Comparison of ENCODE assay signal across 16 mouse cellular contexts in the genomic region with DNA sequence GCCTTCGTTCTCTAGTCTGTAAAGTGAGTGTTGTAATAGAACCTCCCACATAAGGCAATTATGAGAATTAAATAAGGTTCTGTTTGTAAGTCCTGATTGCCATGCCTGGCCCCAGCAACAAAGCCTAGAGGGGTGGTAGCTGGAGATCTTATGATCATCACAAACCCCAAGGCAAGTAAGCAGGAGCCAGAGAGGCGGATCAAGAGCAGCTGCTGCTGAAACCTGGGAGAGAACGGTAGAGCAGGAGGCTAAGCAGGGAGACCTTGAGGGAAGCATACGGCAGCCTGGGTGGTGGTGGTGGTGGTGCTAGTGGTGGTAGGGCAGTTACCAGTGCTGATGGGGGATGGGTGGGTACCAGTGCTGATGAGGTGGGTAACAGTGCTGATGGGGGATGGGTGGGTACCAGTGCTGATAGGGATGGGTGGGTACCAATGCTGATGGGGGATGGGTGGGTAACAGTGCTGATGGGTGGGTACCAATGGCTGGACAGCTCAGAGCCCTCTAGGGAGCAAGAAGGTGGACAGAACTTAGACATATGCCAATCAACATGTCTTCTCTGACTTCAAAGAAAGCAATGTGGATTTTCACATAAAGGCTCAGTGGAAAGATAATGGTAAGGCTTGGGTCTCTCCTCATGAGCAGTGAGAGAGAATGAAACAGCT. TPM values are rescaled to one million over a fixed set of nuclear protein-coding genes. Genes with fewer than 3 reads are reported as not detected.
DNase-seq lines count a peak whose midpoint lies in the region; ATAC-seq and TF ChIP-seq lines count a peak whose summit lies in the region.
"Had no signal": no experiment of that assay in that cellular context is flagged by ENCODE, and none has a peak within 500 bp of the region (broad histone marks: within the 10 kb centered on the region; RNA-seq: fewer than 3 reads in every experiment).

No protein-coding gene starts in this region.

- H3K27me3 ChIP-seq in embryonic facial prominence, embryonic 11.5 days (ENCODE audit: control insufficient read depth, insufficient read depth, low read length) = no peaks in the 10 kb centered on the region
- H3K27me3 ChIP-seq in embryonic facial prominence, embryonic 10.5 days (replicated peaks; ENCODE audit: low read depth, poor library complexity, severe bottlenecking) = no peaks in the 10 kb centered on the region
- H3K27me3 ChIP-seq in intestine, embryonic 16.5 days (replicated peaks; ENCODE audit: control insufficient read depth, insufficient read depth, low read length) = no peaks in the 10 kb centered on the region
- H3K27me3 ChIP-seq in intestine, postnatal 0 days (replicated peaks; ENCODE audit: control insufficient read depth, insufficient read depth, low read length) = no peaks in the 10 kb centered on the region
- H3K27me3 ChIP-seq in neural tube, embryonic 13.5 days = no peaks in the 10 kb centered on the region
- H3K27me3 ChIP-seq: embryonic facial prominence, embryonic 15.5 days; heart, embryonic 12.5 days; hindbrain, embryonic 15.5 days had no signal

- H3K36me3 ChIP-seq in embryonic facial prominence, embryonic 11.5 days (replicated peaks; ENCODE audit: control insufficient read depth, insufficient read depth, low read depth, low read length) = no peaks in the 10 kb centered on the region
- no peaks in the 10 kb centered on the region for H3K36me3 ChIP-seq in embryonic facial prominence, embryonic 10.5 days (replicated peaks)
- H3K36me3 ChIP-seq in intestine, embryonic 16.5 days (ENCODE audit: control insufficient read depth, insufficient read depth, low read length) = no peaks in the 10 kb centered on the region
- no peaks in the 10 kb centered on the region for H3K36me3 ChIP-seq in intestine, postnatal 0 days (ENCODE audit: control insufficient read depth, insufficient read depth)
- H3K36me3 ChIP-seq in neural tube, embryonic 13.5 days = no peaks in the 10 kb centered on the region
- H3K36me3 ChIP-seq: embryonic facial prominence, embryonic 15.5 days; heart, embryonic 12.5 days; hindbrain, embryonic 15.5 days; limb, embryonic 13.5 days had no signal

- DNase-seq in embryonic facial prominence, embryonic 11.5 days (ENCODE audit: low spot score) = no peak
- DNase-seq in embryonic facial prominence, embryonic 10.5 days (ENCODE audit: low spot score) = no peak
- DNase-seq in neural tube, embryonic 10.5 days (ENCODE audit: extremely low spot score, low spot score) = no peak
- no peak for DNase-seq in cerebellum, postnatal 14 days
- no peak for DNase-seq in right cerebral cortex, adult 18-20 months
- DNase-seq: gastrocnemius, postnatal 14 days; kidney, adult 18-20 months had no signal

- no peak for TF ChIP-seq CTCF in intestine, postnatal 0 days (IDR thresholded peaks at IDR 0.05; ENCODE audit: low read depth)

- ATAC-seq in embryonic facial prominence, embryonic 11.5 days (replicated peaks; ENCODE audit: insufficient number of reproducible peaks, low FRiP score, low TSS enrichment, low read depth) = 0 out of 2 replicates have a peak, but pooled peaks have one; percentile 49
- ATAC-seq in intestine, embryonic 16.5 days = 0 out of 2 replicates have a peak, but pooled peaks have one; percentile 18
- ATAC-seq in intestine, postnatal 0 days = no peak
- ATAC-seq in neural tube, embryonic 13.5 days (ENCODE audit: low read depth) = 0 out of 2 replicates have a peak, but pooled peaks have one; percentile 40

- no peaks in the 10 kb centered on the region for H3K9me3 ChIP-seq in embryonic facial prominence, embryonic 11.5 days (replicated peaks; ENCODE audit: control insufficient read depth, low read length)
- H3K9me3 ChIP-seq in embryonic facial prominence, embryonic 10.5 days = no peaks in the 10 kb centered on the region
- no peaks in the 10 kb centered on the region for H3K9me3 ChIP-seq in intestine, embryonic 16.5 days (ENCODE audit: control insufficient read depth, low read length)
- no peaks in the 10 kb centered on the region for H3K9me3 ChIP-seq in intestine, postnatal 0 days (ENCODE audit: control insufficient read depth)
- no peaks in the 10 kb centered on the region for H3K9me3 ChIP-seq in neural tube, embryonic 13.5 days
- H3K9me3 ChIP-seq: embryonic facial prominence, embryonic 15.5 days; hindbrain, embryonic 15.5 days; limb, embryonic 13.5 days had no signal

- WGBS in embryonic facial prominence, embryonic 11.5 days = 74% methylated on average over 4 of the region's 4 CpGs
- WGBS in embryonic facial prominence, embryonic 10.5 days = 83% methylated on average over 4 of the region's 4 CpGs
- WGBS in intestine, embryonic 16.5 days = 72% methylated on average over 4 of the region's 4 CpGs
- 80% methylated on average over 4 of the region's 4 CpGs for WGBS in intestine, postnatal 0 days
- WGBS in neural tube, embryonic 13.5 days = 77% methylated on average over 4 of the region's 4 CpGs

- no peak overlapping the region for H3K4me2 ChIP-seq in embryonic facial prominence, embryonic 11.5 days (ENCODE audit: low read depth, low read length)
- no peak overlapping the region for H3K4me2 ChIP-seq in intestine, embryonic 16.5 days (ENCODE audit: low read depth, low read length)
- no peak overlapping the region for H3K4me2 ChIP-seq in intestine, postnatal 0 days (replicated peaks; ENCODE audit: low read depth)
- H3K4me2 ChIP-seq in neural tube, embryonic 13.5 days = no peak overlapping the region
- H3K4me2 ChIP-seq: embryonic facial prominence, embryonic 15.5 days; heart, embryonic 12.5 days; hindbrain, embryonic 15.5 days; limb, embryonic 13.5 days had no signal

- H3K27ac ChIP-seq in embryonic facial prominence, embryonic 11.5 days (replicated peaks; ENCODE audit: low read depth, low read length) = no peak overlapping the region
- no peak overlapping the region for H3K27ac ChIP-seq in embryonic facial prominence, embryonic 10.5 days (replicated peaks)
- no peak overlapping the region for H3K27ac ChIP-seq in intestine, embryonic 16.5 days (ENCODE audit: low read length)
- no peak overlapping the region for H3K27ac ChIP-seq in intestine, postnatal 0 days (ENCODE audit: low read depth, low read length)
- H3K27ac ChIP-seq in neural tube, embryonic 13.5 days (replicated peaks) = no peak overlapping the region
- H3K27ac ChIP-seq: embryonic facial prominence, embryonic 15.5 days; hindbrain, embryonic 15.5 days; limb, embryonic 13.5 days had no signal

- no peaks in the 10 kb centered on the region for H3K4me1 ChIP-seq in embryonic facial prominence, embryonic 11.5 days (ENCODE audit: control insufficient read depth, insufficient read depth, low read length)
- peaks cover 5% of the 10 kb centered on the region for H3K4me1 ChIP-seq in embryonic facial prominence, embryonic 10.5 days
- H3K4me1 ChIP-seq in intestine, embryonic 16.5 days (ENCODE audit: control insufficient read depth, insufficient read depth, low read length) = no peaks in the 10 kb centered on the region
- H3K4me1 ChIP-seq in intestine, postnatal 0 days (replicated peaks; ENCODE audit: control insufficient read depth, insufficient read depth, low read length) = no peaks in the 10 kb centered on the region
- H3K4me1 ChIP-seq in neural tube, embryonic 13.5 days (replicated peaks) = peaks cover 8% of the 10 kb centered on the region; the same call in 1 of the 2 replicates
- H3K4me1 ChIP-seq: embryonic facial prominence, embryonic 15.5 days; hindbrain, embryonic 15.5 days; limb, embryonic 13.5 days had no signal

- no peak overlapping the region for H3K4me3 ChIP-seq in embryonic facial prominence, embryonic 11.5 days (ENCODE audit: low read depth, low read length)
- no peak overlapping the region for H3K4me3 ChIP-seq in embryonic facial prominence, embryonic 10.5 days
- no peak overlapping the region for H3K4me3 ChIP-seq in intestine, embryonic 16.5 days (ENCODE audit: low read length)
- no peak overlapping the region for H3K4me3 ChIP-seq in intestine, postnatal 0 days (ENCODE audit: low read depth, low read length)
- H3K4me3 ChIP-seq in neural tube, embryonic 13.5 days = no peak overlapping the region
- H3K4me3 ChIP-seq: embryonic facial prominence, embryonic 15.5 days; heart, embryonic 12.5 days; hindbrain, embryonic 15.5 days; limb, embryonic 13.5 days had no signal

- H3K9ac ChIP-seq in embryonic facial prominence, embryonic 11.5 days (replicated peaks; ENCODE audit: low read length) = no peak overlapping the region
- no peak overlapping the region for H3K9ac ChIP-seq in intestine, embryonic 16.5 days (ENCODE audit: low read depth, low read length)
- no peak overlapping the region for H3K9ac ChIP-seq in intestine, postnatal 0 days (ENCODE audit: low read depth, low read length)
- no peak overlapping the region for H3K9ac ChIP-seq in neural tube, embryonic 13.5 days
- H3K9ac ChIP-seq: embryonic facial prominence, embryonic 15.5 days; heart, embryonic 12.5 days; hindbrain, embryonic 15.5 days; limb, embryonic 13.5 days had no signal

RNA-seq across cellular contexts. Expression of a gene that starts 32.4 kb away (rescaled TPM):
- polyA plus RNA-seq in embryonic facial prominence, embryonic 11.5 days (2014; fragmentation: Nextera tagmentation; extraction: Ambion mirVana) = not detected in 2 replicates
- polyA plus RNA-seq in embryonic facial prominence, embryonic 10.5 days (2016; fragmentation: Nextera tagmentation; extraction: Ambion mirVana) = not detected in 2 replicates
- polyA plus RNA-seq in intestine, embryonic 16.5 days (2015; fragmentation: Nextera tagmentation; extraction: Ambion mirVana) = not detected in 2 replicates
- polyA plus RNA-seq in intestine, postnatal 0 days (2015; fragmentation: Nextera tagmentation; extraction: Ambion mirVana) = not detected in 2 replicates
- 0.07 TPM in 1 of 2 replicates, not detected in the other for polyA plus RNA-seq in neural tube, embryonic 13.5 days (2015; fragmentation: Nextera tagmentation; extraction: Ambion mirVana)
- polyA plus RNA-seq: CD4-positive, CD25-positive, alpha-beta regulatory T cell, adult 4 months; heart, embryonic 12.5 days; hindbrain, embryonic 15.5 days; limb, embryonic 13.5 days; lung, embryonic 16.5 days had no signal
